Mouse (Mus musculus): ENCODE measurements around the gene Phf19. TPM values are rescaled to one million over a fixed set of nuclear protein-coding genes. Genes with fewer than 3 reads are reported as not detected.

The Phf19 gene
- polyA plus RNA-seq, 1 experiment = not detected

- H3K4me1 ChIP-seq (ENCODE audit: control insufficient read depth, insufficient read depth, low read length) = peaks cover 8% of the 10 kb centered on the region
- no peak overlapping the region for H3K4me3 ChIP-seq (ENCODE audit: insufficient read depth, low read depth, low read length)
- WGBS = 85% methylated on average over 13 of the region's 13 CpGs
- no peak for TF ChIP-seq CTCF (IDR thresholded peaks at IDR 0.05; ENCODE audit: insufficient read depth, low read depth, low read length)
- TF ChIP-seq POLR2A (IDR thresholded peaks at IDR 0.05; ENCODE audit: insufficient read depth, low read depth, low read length) = no peak
- no peak overlapping the region for H3K27ac ChIP-seq (ENCODE audit: insufficient read depth, low read depth, low read length)
Measured at GRCm38 (mm10) chr2:34943556-34944120, 29.8 kb upstream of the Phf19 start.

- no peak for TF ChIP-seq CTCF (IDR thresholded peaks at IDR 0.05; ENCODE audit: insufficient read depth, low read depth, low read length)
- no peak for TF ChIP-seq POLR2A (IDR thresholded peaks at IDR 0.05; ENCODE audit: insufficient read depth, low read depth, low read length)
- no peak overlapping the region for H3K4me3 ChIP-seq (ENCODE audit: insufficient read depth, low read depth, low read length)
- no peak overlapping the region for H3K27ac ChIP-seq (ENCODE audit: insufficient read depth, low read depth, low read length)
- 88% methylated on average over 11 of the region's 11 CpGs for WGBS
- H3K4me1 ChIP-seq (ENCODE audit: control insufficient read depth, insufficient read depth, low read length) = peaks cover 15% of the 10 kb centered on the region
Measured at GRCm38 (mm10) chr2:34941061-34941675, 27.3 kb upstream of the Phf19 start.

- TF ChIP-seq CTCF (IDR thresholded peaks at IDR 0.05; ENCODE audit: insufficient read depth, low read depth, low read length) (no peak), POLR2A (IDR thresholded peaks at IDR 0.05; ENCODE audit: insufficient read depth, low read depth, low read length) (no peak)
- peaks cover 15% of the 10 kb centered on the region for H3K4me1 ChIP-seq (ENCODE audit: control insufficient read depth, insufficient read depth, low read length)
- H3K4me3 ChIP-seq (ENCODE audit: insufficient read depth, low read depth, low read length) = no peak overlapping the region
- no peak overlapping the region for H3K27ac ChIP-seq (ENCODE audit: insufficient read depth, low read depth, low read length)
- WGBS = 80% methylated on average over 5 of the region's 5 CpGs
Measured at GRCm38 (mm10) chr2:34940246-34940645, 26.4 kb upstream of the Phf19 start.

- 57% methylated on average over 8 of the region's 8 CpGs for WGBS
- Histone ChIP-seq H3K4me1 (ENCODE audit: control insufficient read depth, insufficient read depth, low read length) (peaks cover 9% of the 10 kb centered on the region), H3K27ac (ENCODE audit: insufficient read depth, low read depth, low read length) (no peak overlapping the region), H3K4me3 (ENCODE audit: insufficient read depth, low read depth, low read length) (no peak overlapping the region)
- TF ChIP-seq POLR2A (IDR thresholded peaks at IDR 0.05; ENCODE audit: insufficient read depth, low read depth, low read length) (no peak), CTCF (IDR thresholded peaks at IDR 0.05; ENCODE audit: insufficient read depth, low read depth, low read length) (no peak)
Measured at GRCm38 (mm10) chr2:34938269-34939208, 24.7 kb upstream of the Phf19 start.

GRCm38 (mm10) chr2:34937460-34937859 lies 23.6 kb upstream of the Phf19 start:
- Histone ChIP-seq H3K4me1 (ENCODE audit: control insufficient read depth, insufficient read depth, low read length) (peaks cover 8% of the 10 kb centered on the region), H3K4me3 (ENCODE audit: insufficient read depth, low read depth, low read length) (no peak overlapping the region), H3K27ac (ENCODE audit: insufficient read depth, low read depth, low read length) (no peak overlapping the region)
- 78% methylated on average over 5 of the region's 5 CpGs for WGBS
- TF ChIP-seq CTCF (IDR thresholded peaks at IDR 0.05; ENCODE audit: insufficient read depth, low read depth, low read length) (no peak), POLR2A (IDR thresholded peaks at IDR 0.05; ENCODE audit: insufficient read depth, low read depth, low read length) (no peak)

- 87% methylated on average over 5 of the region's 5 CpGs for WGBS
- H3K4me3 ChIP-seq (ENCODE audit: insufficient read depth, low read depth, low read length) = no peak overlapping the region
- no peaks in the 10 kb centered on the region for H3K4me1 ChIP-seq (ENCODE audit: control insufficient read depth, insufficient read depth, low read length)
- no peak overlapping the region for H3K27ac ChIP-seq (ENCODE audit: insufficient read depth, low read depth, low read length)
- no peak for TF ChIP-seq CTCF (IDR thresholded peaks at IDR 0.05; ENCODE audit: insufficient read depth, low read depth, low read length)
- no peak for TF ChIP-seq POLR2A (IDR thresholded peaks at IDR 0.05; ENCODE audit: insufficient read depth, low read depth, low read length)
Measured at GRCm38 (mm10) chr2:34927320-34927719, 13.5 kb upstream of the Phf19 start.

- Histone ChIP-seq H3K4me3 (ENCODE audit: insufficient read depth, low read depth, low read length) (no peak overlapping the region), H3K4me1 (ENCODE audit: control insufficient read depth, insufficient read depth, low read length) (peaks cover 7% of the 10 kb centered on the region; the same call in 1 of the 2 replicates), H3K27ac (ENCODE audit: insufficient read depth, low read depth, low read length) (no peak overlapping the region)
- TF ChIP-seq POLR2A (IDR thresholded peaks at IDR 0.05; ENCODE audit: insufficient read depth, low read depth, low read length) (no peak), CTCF (IDR thresholded peaks at IDR 0.05; ENCODE audit: insufficient read depth, low read depth, low read length) (no peak)
- WGBS = 39% methylated on average over 2 of the region's 2 CpGs
Measured at GRCm38 (mm10) chr2:34922729-34923128, 8.9 kb upstream of the Phf19 start.

GRCm38 (mm10) chr2:34920144-34920543 lies 6.3 kb upstream of the Phf19 start:
- Histone ChIP-seq H3K4me3 (ENCODE audit: insufficient read depth, low read depth, low read length) (no peak overlapping the region), H3K4me1 (ENCODE audit: control insufficient read depth, insufficient read depth, low read length) (peaks cover 7% of the 10 kb centered on the region; the same call in 1 of the 2 replicates), H3K27ac (ENCODE audit: insufficient read depth, low read depth, low read length) (no peak overlapping the region)
- WGBS = 69% methylated on average over 2 of the region's 2 CpGs
- TF ChIP-seq CTCF (IDR thresholded peaks at IDR 0.05; ENCODE audit: insufficient read depth, low read depth, low read length) (no peak), POLR2A (IDR thresholded peaks at IDR 0.05; ENCODE audit: insufficient read depth, low read depth, low read length) (no peak)

GRCm38 (mm10) chr2:34915103-34915502 lies 1.3 kb upstream of the Phf19 start:
- 87% methylated on average over 2 of the region's 2 CpGs for WGBS
- TF ChIP-seq CTCF (IDR thresholded peaks at IDR 0.05; ENCODE audit: insufficient read depth, low read depth, low read length) = no peak
- TF ChIP-seq POLR2A (IDR thresholded peaks at IDR 0.05; ENCODE audit: insufficient read depth, low read depth, low read length) = no peak

More at GRCm38 (mm10) chr2:34915103-34915502, 1.3 kb upstream of the Phf19 start:
- no peak overlapping the region for H3K4me3 ChIP-seq (ENCODE audit: insufficient read depth, low read depth, low read length)
- no peak overlapping the region for H3K27ac ChIP-seq (ENCODE audit: insufficient read depth, low read depth, low read length)
- peaks cover 10% of the 10 kb centered on the region for H3K4me1 ChIP-seq (ENCODE audit: control insufficient read depth, insufficient read depth, low read length)

Measured in olfactory bulb, adult 2 months (tissue).